Mouse (Mus musculus) frontal cortex, postnatal 25 days (tissue): ENCODE measurements around the gene Prl2b1.

Experiments used
- DNase-seq, 2 experiments: peaks; one replicate each; pipeline ENCODE4 v3.0.0; 2022; ENCODE audit warnings: low spot score in 2 of 2

The Prl2b1 gene

GRCm38 (mm10) chr13:27390746-27391145, at the start of gene Prl2b1:
TSS of gene Prl2b1 (minus strand) at chr13:27390846.
- no peak for DNase-seq

DNA sequence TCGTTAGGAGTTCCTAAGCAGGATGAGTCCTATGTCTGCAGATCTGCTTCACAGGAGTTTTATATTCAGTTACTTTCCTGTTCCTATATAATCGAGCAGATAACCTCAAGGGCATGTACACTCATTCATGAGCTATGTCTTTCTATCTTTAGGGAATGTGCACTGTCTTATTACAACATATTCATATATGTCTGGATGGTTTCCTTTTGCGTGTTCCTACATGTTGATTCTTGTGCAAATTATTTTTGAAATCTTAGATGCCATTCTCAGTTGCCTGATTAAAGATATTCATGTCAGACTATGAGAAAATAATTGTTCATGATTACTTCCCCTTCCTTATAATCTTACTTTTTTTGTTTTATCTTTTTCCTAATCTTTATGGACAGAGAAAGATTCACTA, 47.9 kb upstream of the Prl2b1 start, which contains the start of gene Prl8a6:
Gene Prl8a6 (minus strand): TSS at position 101 of the 400 bp plus-strand sequence.
- no peak for DNase-seq

GRCm38 (mm10) chr13:27433159-27433558, 42.5 kb upstream of the Prl2b1 start:
- DNase-seq, result no peak

DNA sequence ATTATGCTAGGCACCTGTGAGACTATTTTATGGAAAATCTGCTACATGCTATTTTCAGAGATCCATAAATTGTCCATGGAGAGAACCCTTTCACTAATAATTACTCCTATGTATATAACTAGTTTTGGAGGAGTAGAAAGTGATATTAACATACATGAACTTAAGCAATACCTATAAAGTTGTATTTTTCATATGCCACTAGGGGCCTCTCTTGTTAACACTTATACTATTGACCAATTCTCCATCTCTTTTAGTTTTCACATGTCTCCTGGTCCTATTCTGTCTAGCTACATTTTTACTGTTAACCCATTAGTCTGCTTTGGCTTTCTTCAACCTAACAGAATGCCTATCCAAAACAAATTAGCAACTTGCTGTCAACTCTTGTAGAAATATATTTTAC, 23.0 kb upstream of the Prl2b1 start:
- DNase-seq, result no peak

DNA sequence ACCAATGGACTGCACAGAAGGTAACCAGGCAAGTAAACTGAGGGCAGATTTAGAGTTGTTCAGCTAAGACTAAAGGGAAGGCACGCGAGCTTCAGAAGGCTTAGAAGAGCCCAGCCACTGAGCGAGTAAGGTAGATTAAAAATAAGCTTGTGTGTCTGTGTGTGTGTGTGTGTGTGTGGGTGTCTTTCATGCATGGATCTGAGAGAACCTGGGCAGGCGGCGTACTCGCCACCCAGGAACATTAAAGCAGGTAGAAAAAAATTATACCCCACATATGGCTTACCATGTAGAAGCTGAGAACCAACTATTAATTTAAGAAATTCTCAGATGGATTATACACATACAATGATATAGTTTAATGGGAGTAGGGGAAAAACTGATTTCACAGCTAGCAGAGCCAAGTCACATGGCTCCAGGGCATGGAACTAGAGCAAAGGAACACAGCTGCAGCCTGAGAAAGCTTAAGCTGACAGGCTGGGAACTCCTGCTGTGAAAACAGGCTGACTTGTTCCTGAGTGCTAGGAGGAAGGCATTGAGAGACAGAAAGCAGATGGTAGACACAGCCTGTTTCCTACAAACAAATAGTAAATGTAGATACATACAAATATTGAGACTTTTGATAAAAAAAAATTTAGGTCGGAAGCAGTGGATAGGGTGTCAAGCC, 8.5 kb upstream of the Prl2b1 start:
- no peak for DNase-seq

- no peak for DNase-seq
These were observed 45.3 kb downstream of the Prl2b1 start, which contains the start of gene Prl8a2 for GRCm38 (mm10) chr13:27345373-27345772. TSS of gene Prl8a2 (plus strand) at chr13:27345673.

GRCm38 (mm10) chr13:27342733-27343275, 47.8 kb downstream of the Prl2b1 start:
- no peak for DNase-seq

- no peak for DNase-seq
These were observed 55.7 kb downstream of the Prl2b1 start for GRCm38 (mm10) chr13:27334989-27335388.
